Mouse (Mus musculus) ES-Bruce4 (cell line): ENCODE data around the gene Cfap54.

Experiments
- CTCF ChIP-seq: IDR thresholded peaks from one replicate; pipeline ENCODE4 v1.8.1; 2011; ENCODE audit warnings: low read depth, low read length
- POLR2A ChIP-seq: IDR thresholded peaks from one replicate; pipeline ENCODE4 v1.8.1; 2011; ENCODE audit warnings: low read length; ENCODE audit not compliant: insufficient read depth

GRCm38 (mm10) chr10:92932464-92932863, 149.0 kb downstream of the Cfap54 start:
- no peak for TF ChIP-seq CTCF
- TF ChIP-seq POLR2A: no peak
